ENCODE assay signal across 21 mouse cellular contexts in genomic region chr4:142091100-142091499, GRCm38 (mm10).
"Had no signal": no experiment of that assay in that cellular context is flagged by ENCODE, and none has a peak within 500 bp of the region (broad histone marks: within the 10 kb centered on the region; RNA-seq: fewer than 3 reads in every experiment).

No protein-coding gene starts in this region.

- H3K9ac ChIP-seq: intestine, embryonic 15.5 days; liver, embryonic 13.5 days; lung, embryonic 14.5 days; midbrain, embryonic 13.5 days; neural tube, embryonic 12.5 days; neural tube, embryonic 15.5 days had no signal

- H3K4me1 ChIP-seq: intestine, embryonic 15.5 days had no signal

- H3K27ac ChIP-seq: intestine, embryonic 15.5 days; kidney, postnatal 0 days; left cerebral cortex, adult 2 months; liver, embryonic 13.5 days; midbrain, embryonic 10.5 days; midbrain, embryonic 13.5 days; neural tube, embryonic 12.5 days; neural tube, embryonic 15.5 days had no signal

- ATAC-seq: intestine, embryonic 15.5 days; lung, postnatal 0 days; midbrain, embryonic 13.5 days had no signal

- H3K27me3 ChIP-seq: intestine, embryonic 15.5 days had no signal

- H3K4me3 ChIP-seq: intestine, embryonic 15.5 days; left cerebral cortex, adult 2 months; liver, embryonic 13.5 days; megakaryocyte, embryonic 14.5 days; midbrain, embryonic 10.5 days; midbrain, embryonic 13.5 days; neural tube, embryonic 12.5 days; neural tube, embryonic 15.5 days had no signal

- H3K36me3 ChIP-seq: intestine, embryonic 15.5 days; liver, embryonic 13.5 days; midbrain, embryonic 10.5 days; midbrain, embryonic 13.5 days; neural tube, embryonic 12.5 days; neural tube, embryonic 15.5 days had no signal

- DNase-seq: kidney, adult 11 months; kidney, postnatal 36 days; layer of hippocampus, postnatal 36 days; liver, embryonic 13.5 days; lung, embryonic 14.5 days; lung, postnatal 36 days; right cerebral cortex, adult 18-20 months; right cerebral cortex, postnatal 14 days; right cerebral cortex, postnatal 4 days; spleen, adult 18-20 months; thymus, adult 18-20 months; thymus, postnatal 36 days had no signal

- H3K4me2 ChIP-seq: intestine, embryonic 15.5 days; liver, embryonic 13.5 days; lung, embryonic 14.5 days; midbrain, embryonic 13.5 days; neural tube, embryonic 12.5 days; neural tube, embryonic 15.5 days had no signal

- H3K9me3 ChIP-seq: intestine, embryonic 15.5 days; liver, embryonic 13.5 days; midbrain, embryonic 10.5 days; midbrain, embryonic 13.5 days; neural tube, embryonic 12.5 days; neural tube, embryonic 15.5 days had no signal
